ENCODE assay signal across 24 mouse cellular contexts in genomic region chr11:21422281-21422878, GRCm38 (mm10). TPM values are rescaled to one million over a fixed set of nuclear protein-coding genes. Genes with fewer than 3 reads are reported as not detected.
DNase-seq lines count a peak whose midpoint lies in the region; ATAC-seq lines count a peak whose summit lies in the region.
"Had no signal": no experiment of that assay in that cellular context is flagged by ENCODE, and none has a peak within 500 bp of the region (broad histone marks: within the 10 kb centered on the region; RNA-seq: fewer than 3 reads in every experiment).

No protein-coding gene starts in this region.

- 43% methylated on average over 2 of the region's 2 CpGs for whole genome bisulfite sequencing in intestine, embryonic 15.5 days

- H3K27me3 ChIP-seq in intestine, embryonic 15.5 days (replicated peaks) = no peaks in the 10 kb centered on the region
- H3K27me3 ChIP-seq: CH12.LX; forebrain, embryonic 13.5 days; heart, embryonic 13.5 days; hindbrain, embryonic 12.5 days; liver, embryonic 12.5 days; midbrain, embryonic 15.5 days; Patski had no signal

- no peaks in the 10 kb centered on the region for H3K9me3 ChIP-seq in intestine, embryonic 15.5 days
- H3K9me3 ChIP-seq: forebrain, embryonic 13.5 days; G1E; heart, embryonic 13.5 days; hindbrain, embryonic 12.5 days; liver, embryonic 12.5 days; midbrain, embryonic 15.5 days had no signal

- H3K4me3 ChIP-seq in intestine, embryonic 15.5 days (replicated peaks) = no peak overlapping the region
- H3K4me3 ChIP-seq: forebrain, embryonic 13.5 days; heart, embryonic 13.5 days; hindbrain, embryonic 12.5 days; liver, embryonic 12.5 days; midbrain, embryonic 15.5 days had no signal

- peak; percentile 81 for DNase-seq in heart, adult 11 months
- no peak for DNase-seq in heart, adult 8-10 months (ENCODE audit: low spot score)
- peak; percentile 24 for DNase-seq in 3T3-L1 (ENCODE audit: low read depth, low spot score)
- DNase-seq in embryo, embryonic 10.5 days (ENCODE audit: low spot score) = peak; percentile 35
- peak; percentile 62 for DNase-seq in skeletal muscle tissue, adult 2 months (ENCODE audit: low read depth, low spot score)
- DNase-seq in right cerebral cortex, postnatal 25 days = no peak
- DNase-seq: adrenal gland, adult 8-10 months; cerebellum, adult 8-10 months; heart, postnatal 14 days; kidney, adult 18-20 months; layer of hippocampus, postnatal 36 days; lung, adult 18-20 months; right cerebral cortex, adult 18-20 months; thymus, postnatal 25 days had no signal

- H3K27ac ChIP-seq in intestine, embryonic 15.5 days = no peak overlapping the region
- H3K27ac ChIP-seq: forebrain, embryonic 13.5 days; heart, embryonic 13.5 days; hindbrain, embryonic 12.5 days; liver, embryonic 12.5 days; midbrain, embryonic 15.5 days had no signal

- H3K4me2 ChIP-seq in intestine, embryonic 15.5 days (replicated peaks) = no peak overlapping the region
- H3K4me2 ChIP-seq: forebrain, embryonic 13.5 days; heart, embryonic 13.5 days; hindbrain, embryonic 12.5 days; liver, embryonic 12.5 days; midbrain, embryonic 15.5 days had no signal

- no peak overlapping the region for H3K9ac ChIP-seq in intestine, embryonic 15.5 days
- H3K9ac ChIP-seq: forebrain, embryonic 13.5 days; heart, embryonic 13.5 days; hindbrain, embryonic 12.5 days; liver, embryonic 12.5 days; midbrain, embryonic 15.5 days had no signal

- no peaks in the 10 kb centered on the region for H3K36me3 ChIP-seq in intestine, embryonic 15.5 days
- H3K36me3 ChIP-seq: G1E; heart, embryonic 13.5 days; hindbrain, embryonic 12.5 days; liver, embryonic 12.5 days; midbrain, embryonic 15.5 days had no signal

- ATAC-seq in activated CD4-positive, CD25-positive, alpha-beta regulatory T cell, adult 4 months = no peak
- no peak for ATAC-seq in intestine, embryonic 15.5 days
- ATAC-seq: forebrain, embryonic 13.5 days; liver, embryonic 12.5 days; midbrain, embryonic 15.5 days; Patski had no signal

- H3K4me1 ChIP-seq in intestine, embryonic 15.5 days (replicated peaks) = no peaks in the 10 kb centered on the region
- H3K4me1 ChIP-seq: forebrain, embryonic 13.5 days; heart, embryonic 13.5 days; hindbrain, embryonic 12.5 days; midbrain, embryonic 15.5 days had no signal

RNA-seq across cellular contexts. Expression of gene Ugp2, which starts 51.4 kb away (rescaled TPM):
- 100 to 1,000 TPM; 208 to 263 (median 234) TPM for total RNA-seq in heart, adult 8-10 months (2022)
- polyA plus RNA-seq in activated CD4-positive, CD25-positive, alpha-beta regulatory T cell, adult 4 months (2017; shearing (Covaris generic)) = 10 to 100 TPM; 32.9 to 39.7 TPM
- polyA plus RNA-seq in intestine, embryonic 15.5 days (2015; fragmentation: Nextera tagmentation; extraction: Ambion mirVana) = 99.9 and 116 TPM in 2 replicates

Comparison
In these comparisons a context has a peak if more than half of its experiments do, and no peak if none do; other contexts are left out.
1. DNase-seq: peak in heart, adult 11 months (single experiment), 3T3-L1 (single experiment), embryo, embryonic 10.5 days (single experiment) and skeletal muscle tissue, adult 2 months (single experiment); none in heart, adult 8-10 months (single experiment) and right cerebral cortex, postnatal 25 days (single experiment).